Mouse (Mus musculus) forebrain, embryonic 12.5 days (tissue): Measurements from ENCODE around the gene Rac2. TPM values are rescaled to one million over a fixed set of nuclear protein-coding genes. Genes with fewer than 3 reads are reported as not detected.

Experiments
- ATAC-seq: fragments of 200-750 bp; cut with Nextera tagmentation; 2 replicates; pipeline ENCODE4 v1.8.0; 2017; ENCODE audit warnings: moderate TSS enrichment; ENCODE audit not compliant: low FRiP score
- H3K27ac ChIP-seq: fragments of 300-500 bp; sonication (generic); 2 replicates; pipeline ENCODE4 v1.5.1; 2016; ENCODE audit warnings: mild to moderate bottlenecking
- H3K27me3 ChIP-seq: fragments of 300-500 bp; sonication (generic); 2 replicates; pipeline ENCODE4 v1.6.1; 2016; ENCODE audit warnings: mild to moderate bottlenecking
- H3K36me3 ChIP-seq: fragments of 300-500 bp; sonication (generic); replicated peaks from 2 replicates; pipeline ENCODE4 v1.6.1; 2016; ENCODE audit warnings: mild to moderate bottlenecking
- H3K4me1 ChIP-seq: fragments of 300-500 bp; sonication (generic); 2 replicates; pipeline ENCODE4 v1.6.1; 2016
- H3K4me2 ChIP-seq: fragments of 300-500 bp; sonication (generic); 2 replicates; pipeline ENCODE4 v1.6.1; 2016; ENCODE audit warnings: mild to moderate bottlenecking, moderate library complexity
- H3K4me3 ChIP-seq: fragments of 300-500 bp; sonication (generic); replicated peaks from 2 replicates; pipeline ENCODE4 v1.5.1; 2016; ENCODE audit warnings: mild to moderate bottlenecking
- H3K9ac ChIP-seq: fragments of 300-500 bp; sonication (generic); 2 replicates; pipeline ENCODE4 v1.6.1; 2016; ENCODE audit warnings: mild to moderate bottlenecking
- H3K9me3 ChIP-seq: fragments of 300-500 bp; sonication (generic); 2 replicates; pipeline ENCODE4 v1.6.1; 2016
- WGBS: fragments of 180-500 bp; shearing (Covaris S2); methylation state at CpG from one replicate; pipeline ENCODE4 v1.1.7; 2016; 5-methylcytosine and 5-hydroxymethylcytosine counted together
- polyA plus RNA-seq: library from polyadenylated mRNA; unstranded; fragments of >200 nt; fragmentation: Nextera tagmentation; extraction: Ambion mirVana; gene quantifications from 2 replicates; pipeline ENCODE4 v1.2.1, GENCODE M21; 2016

The Rac2 gene
- polyA plus RNA-seq, 1 experiment from 2014 or later = 4.6 TPM

DNA sequence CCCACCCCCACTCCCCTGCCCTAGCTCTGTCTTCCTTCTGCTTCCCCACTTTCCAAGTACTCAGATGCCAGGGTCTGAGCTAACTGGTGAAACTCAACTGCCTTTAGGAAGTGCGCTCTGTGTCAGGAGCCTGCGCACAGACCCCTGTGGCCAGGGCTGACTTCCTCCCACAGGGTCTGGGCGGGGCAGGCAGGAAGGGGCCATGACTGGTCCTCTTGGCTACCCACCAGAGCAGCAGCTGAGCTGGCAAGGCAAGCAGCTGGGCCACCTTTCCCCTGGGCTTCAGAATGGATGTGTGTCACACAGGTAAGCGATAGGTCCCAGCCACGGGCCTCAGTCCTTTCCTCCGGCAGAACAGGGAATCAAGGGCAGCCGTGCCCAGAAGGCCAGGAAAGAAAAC, 24.3 kb upstream of the Rac2 start, which contains the start of gene Cyth4:
Cyth4 (plus strand) TSS at position 134 of the 400 bp plus-strand sequence.
- no peak for ATAC-seq
- no peaks in the 10 kb centered on the region for H3K9me3 ChIP-seq
- H3K4me2 ChIP-seq = no peak within 1 kb of the TSS
- no peaks in the 10 kb centered on the region for H3K4me1 ChIP-seq
- no peak within 1 kb of the TSS for H3K27ac ChIP-seq
- no peak within 1 kb of the TSS for H3K9ac ChIP-seq
- no peaks in the 10 kb centered on the region for H3K27me3 ChIP-seq
- WGBS = 88% methylated on average over 7 of the region's 7 CpGs
- no peak within 1 kb of the TSS for H3K4me3 ChIP-seq
- H3K36me3 ChIP-seq = no peaks in the 10 kb centered on the region

DNA sequence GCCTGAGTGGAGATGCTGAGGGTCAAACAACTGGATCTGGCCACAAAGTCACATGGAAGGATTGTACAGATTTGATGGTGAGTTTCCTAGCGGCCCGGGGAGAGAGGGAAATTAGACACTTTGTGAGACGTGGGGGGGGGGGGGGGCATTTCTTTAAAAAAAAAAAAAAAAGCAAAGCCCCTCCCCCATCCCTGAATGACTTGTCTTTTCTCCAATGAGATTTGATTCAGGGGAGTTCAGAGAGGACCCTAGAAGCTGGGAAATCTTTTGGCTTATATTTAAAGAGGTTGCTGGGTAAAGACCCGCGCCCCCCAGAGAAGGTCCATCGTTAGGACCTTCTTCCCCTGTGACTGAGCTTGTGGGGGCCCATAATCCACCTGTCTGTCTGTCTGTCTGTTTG, 23.9 kb upstream of the Rac2 start:
- H3K4me1 ChIP-seq = no peaks in the 10 kb centered on the region
- no peaks in the 10 kb centered on the region for H3K36me3 ChIP-seq
- H3K9me3 ChIP-seq = no peaks in the 10 kb centered on the region
- H3K27me3 ChIP-seq = no peaks in the 10 kb centered on the region
- WGBS = 78% methylated on average over 5 of the region's 6 CpGs
- ATAC-seq = no peak
- H3K9ac ChIP-seq = no peak overlapping the region
- no peak overlapping the region for H3K27ac ChIP-seq
- H3K4me2 ChIP-seq = no peak overlapping the region
- no peak overlapping the region for H3K4me3 ChIP-seq

DNA sequence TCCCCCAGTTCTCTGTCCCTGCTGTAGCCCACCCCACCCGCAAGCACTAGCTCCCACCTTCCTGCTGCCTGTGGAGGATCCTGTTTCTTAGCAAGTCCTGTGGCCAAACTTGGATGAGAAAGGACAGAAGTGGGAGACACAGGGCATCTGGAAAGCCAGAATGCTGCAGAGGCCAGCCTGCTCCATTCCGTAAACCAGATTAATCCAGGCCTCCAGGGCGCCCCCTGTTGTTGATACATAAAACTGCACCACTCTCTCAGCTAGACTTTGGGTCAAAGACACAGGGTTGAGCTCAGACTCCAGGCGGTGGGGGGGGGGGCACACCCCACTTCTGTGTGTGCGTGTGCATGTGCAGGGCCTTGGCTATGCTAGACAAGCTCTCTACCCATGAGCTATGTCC, 22.9 kb upstream of the Rac2 start:
- H3K9ac ChIP-seq = no peak overlapping the region
- no peaks in the 10 kb centered on the region; the same call in 1 of the 2 replicates for H3K4me1 ChIP-seq
- H3K27me3 ChIP-seq = no peaks in the 10 kb centered on the region
- 71% methylated on average over 5 of the region's 5 CpGs for WGBS
- H3K9me3 ChIP-seq = no peaks in the 10 kb centered on the region
- no peak overlapping the region for H3K4me2 ChIP-seq
- H3K36me3 ChIP-seq = no peaks in the 10 kb centered on the region
- no peak overlapping the region for H3K4me3 ChIP-seq
- no peak overlapping the region for H3K27ac ChIP-seq
- no peak for ATAC-seq

DNA sequence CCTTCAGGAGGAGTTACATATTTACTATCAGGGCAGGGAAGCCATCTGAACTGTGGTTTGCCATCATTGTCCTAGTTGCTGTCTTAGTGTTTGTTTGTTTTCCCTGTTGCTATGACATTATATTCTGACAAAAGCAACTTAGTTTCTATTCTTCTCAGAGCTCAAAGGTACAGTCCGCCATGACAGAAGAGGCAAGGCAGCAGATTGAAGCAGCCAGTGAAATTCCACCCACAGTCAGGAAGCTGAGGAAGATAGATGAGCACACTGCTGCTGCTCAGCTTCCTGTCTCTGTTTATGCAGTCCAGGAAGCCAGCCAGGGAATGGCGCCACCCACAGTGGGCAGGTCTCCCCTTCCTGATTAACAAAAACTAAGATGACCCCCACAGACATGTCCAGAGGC, 22.2 kb upstream of the Rac2 start:
- Histone ChIP-seq H3K4me2 (no peak overlapping the region), H3K4me3 (no peak overlapping the region), H3K9ac (no peak overlapping the region), H3K27ac (no peak overlapping the region), H3K9me3 (no peaks in the 10 kb centered on the region), H3K36me3 (no peaks in the 10 kb centered on the region), H3K27me3 (no peaks in the 10 kb centered on the region), H3K4me1 (no peaks in the 10 kb centered on the region; the same call in 1 of the 2 replicates)
- no peak for ATAC-seq
- WGBS = 94% methylated on average over 2 of the region's 2 CpGs

DNA sequence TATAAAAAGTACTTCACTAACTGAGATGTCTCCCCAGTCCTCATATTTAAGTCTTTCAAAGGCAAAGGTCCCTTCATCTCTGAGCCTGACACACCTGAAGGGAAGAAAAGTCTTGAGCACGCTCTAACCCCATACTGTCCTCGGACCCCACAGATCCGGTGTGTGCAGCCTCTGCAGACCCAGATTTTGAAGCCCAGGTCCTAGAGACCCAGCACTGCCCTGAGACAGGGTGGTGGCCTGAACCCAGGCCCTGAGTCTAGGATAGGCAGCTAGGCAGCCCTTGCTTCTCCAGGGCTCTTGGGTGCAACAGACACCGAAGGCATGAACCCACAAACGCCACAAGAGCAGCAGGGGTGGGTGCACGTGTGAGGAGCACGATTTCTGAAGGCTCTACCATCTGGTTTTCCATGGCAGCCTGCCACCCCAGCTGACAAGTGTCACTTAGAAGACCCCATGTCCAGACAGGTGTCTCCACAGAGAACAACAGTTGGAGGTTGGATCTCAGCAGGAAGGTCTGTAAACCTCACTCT, 21.4 kb upstream of the Rac2 start:
- no peak for ATAC-seq
- Histone ChIP-seq H3K9ac (no peak overlapping the region), H3K4me2 (no peak overlapping the region), H3K36me3 (no peaks in the 10 kb centered on the region), H3K4me1 (no peaks in the 10 kb centered on the region; the same call in 1 of the 2 replicates), H3K27me3 (no peaks in the 10 kb centered on the region), H3K9me3 (no peaks in the 10 kb centered on the region), H3K4me3 (no peak overlapping the region), H3K27ac (no peak overlapping the region)
- 89% methylated on average over 7 of the region's 7 CpGs for WGBS

DNA sequence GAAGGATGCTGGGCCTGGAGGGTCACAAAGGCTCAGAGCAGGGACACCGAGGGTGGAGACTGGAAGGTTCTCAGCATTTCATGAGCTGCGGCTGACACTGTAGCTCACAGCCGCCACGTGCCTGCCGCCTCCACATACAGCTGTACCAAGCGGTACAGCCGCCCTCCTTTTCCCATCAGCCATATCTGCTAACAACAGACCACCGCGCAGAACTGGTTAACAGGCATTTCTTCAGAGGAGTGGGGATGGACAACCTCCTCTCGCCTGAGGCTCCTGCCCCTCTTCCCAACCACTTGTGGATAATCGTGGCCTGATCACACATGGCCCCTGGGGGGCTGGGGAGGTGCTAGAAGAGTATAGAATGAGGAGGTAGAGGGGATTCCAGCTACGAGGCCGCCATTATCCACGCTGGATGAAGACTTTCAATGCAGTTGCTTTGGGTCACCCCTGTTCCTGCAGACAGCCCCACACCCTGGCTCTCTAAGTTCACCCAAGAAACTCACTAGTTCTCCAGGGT, 19.9 kb upstream of the Rac2 start:
- Histone ChIP-seq H3K4me2 (no peak overlapping the region), H3K27me3 (no peaks in the 10 kb centered on the region), H3K27ac (no peak overlapping the region), H3K9ac (no peak overlapping the region), H3K9me3 (no peaks in the 10 kb centered on the region), H3K36me3 (no peaks in the 10 kb centered on the region), H3K4me1 (no peaks in the 10 kb centered on the region; the same call in 1 of the 2 replicates), H3K4me3 (no peak overlapping the region)
- 80% methylated on average over 14 of the region's 14 CpGs for WGBS
- no peak for ATAC-seq

DNA sequence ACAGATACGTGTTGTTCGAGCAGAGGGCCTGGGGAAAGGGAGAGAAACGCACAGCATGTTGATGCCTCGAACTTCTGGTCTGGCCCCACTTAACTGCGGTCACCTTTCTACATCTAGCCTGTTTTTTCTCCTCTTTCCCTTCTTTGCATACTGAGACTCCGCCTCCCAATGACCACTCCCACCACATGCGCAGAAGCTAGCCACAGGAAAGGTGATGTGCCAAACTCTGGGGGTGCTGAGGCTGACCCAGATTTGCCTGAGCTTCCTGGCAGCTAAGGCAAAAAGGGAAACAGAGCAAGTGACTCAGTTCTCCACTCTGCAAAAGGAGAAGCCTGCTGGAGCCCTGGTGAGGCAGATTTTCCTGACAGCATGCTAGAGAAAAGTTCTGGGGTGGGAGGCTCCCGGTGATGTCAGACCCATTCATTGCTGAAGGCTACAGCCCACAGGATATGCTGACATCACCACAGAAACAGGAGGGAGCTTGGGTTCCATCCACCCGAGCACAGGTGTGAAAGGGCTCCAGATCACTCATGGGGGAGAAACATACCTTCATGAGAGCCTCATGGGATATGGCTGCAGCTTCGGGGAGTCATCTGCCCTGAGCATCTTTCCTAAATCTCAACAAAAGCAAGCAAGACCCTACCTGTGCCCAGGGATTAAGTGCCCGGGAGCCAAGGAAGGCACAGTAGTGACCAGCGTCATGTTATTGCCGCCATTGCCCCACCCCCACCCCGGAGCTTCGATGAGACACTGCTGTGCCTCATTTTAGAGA, 19.3 kb upstream of the Rac2 start:
- H3K4me3 ChIP-seq = no peak overlapping the region
- H3K4me1 ChIP-seq = no peaks in the 10 kb centered on the region; the same call in 1 of the 2 replicates
- 70% methylated on average over 15 of the region's 15 CpGs for WGBS
- no peaks in the 10 kb centered on the region for H3K9me3 ChIP-seq
- ATAC-seq = no peak
- H3K27ac ChIP-seq = no peak overlapping the region
- H3K36me3 ChIP-seq = no peaks in the 10 kb centered on the region
- H3K27me3 ChIP-seq = no peaks in the 10 kb centered on the region
- H3K9ac ChIP-seq = no peak overlapping the region
- no peak overlapping the region for H3K4me2 ChIP-seq

DNA sequence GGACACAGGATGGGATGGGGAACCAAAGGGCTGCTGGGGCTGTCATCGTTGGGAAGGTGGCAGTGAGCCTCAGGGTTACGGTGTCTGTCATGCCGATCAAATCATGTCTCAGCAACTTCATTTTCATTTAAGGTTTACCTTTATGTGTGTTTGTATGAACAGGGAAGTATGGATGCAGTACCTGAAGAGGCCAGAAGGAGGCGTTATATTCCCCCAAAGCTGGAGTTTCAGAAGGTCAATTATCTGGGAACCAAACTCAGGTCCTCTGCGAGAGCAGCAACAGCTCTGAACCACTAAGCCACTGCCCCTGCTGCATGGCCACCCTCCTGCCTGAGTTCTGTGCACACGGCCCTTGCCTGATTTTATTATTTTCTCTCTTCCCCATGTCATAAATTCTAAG, 18.2 kb upstream of the Rac2 start:
- ATAC-seq = no peak
- no peak overlapping the region for H3K27ac ChIP-seq
- no peaks in the 10 kb centered on the region for H3K27me3 ChIP-seq
- no peaks in the 10 kb centered on the region; the same call in 1 of the 2 replicates for H3K4me1 ChIP-seq
- no peak overlapping the region for H3K9ac ChIP-seq
- 84% methylated on average over 6 of the region's 6 CpGs for WGBS
- H3K4me3 ChIP-seq = no peak overlapping the region
- no peaks in the 10 kb centered on the region for H3K36me3 ChIP-seq
- no peak overlapping the region for H3K4me2 ChIP-seq
- no peaks in the 10 kb centered on the region for H3K9me3 ChIP-seq

DNA sequence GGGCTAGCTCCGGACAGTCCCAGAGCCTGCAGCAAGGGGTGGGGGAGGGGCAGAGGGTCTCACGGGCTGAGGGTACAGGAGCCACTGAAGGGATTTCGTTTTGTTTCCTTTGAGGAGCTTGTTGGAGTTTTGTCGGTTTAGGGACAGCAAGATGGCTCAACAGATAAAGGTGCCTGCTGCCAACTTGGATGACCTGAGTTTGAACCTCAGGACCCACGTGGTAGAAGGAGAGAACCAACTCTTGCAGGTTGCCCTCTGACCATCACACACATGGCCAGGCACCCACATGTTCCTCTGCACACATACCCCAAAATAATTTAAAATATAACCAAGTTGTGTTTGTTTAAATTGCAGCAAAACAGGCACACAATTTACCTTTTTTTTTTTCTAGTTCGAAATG, 17.4 kb upstream of the Rac2 start:
- Histone ChIP-seq H3K27ac (no peak overlapping the region), H3K4me3 (no peak overlapping the region), H3K27me3 (no peaks in the 10 kb centered on the region), H3K9ac (no peak overlapping the region), H3K36me3 (no peaks in the 10 kb centered on the region), H3K9me3 (0 out of 2 replicates have a peak, but pooled peaks cover under 1% of the 10 kb centered on the region), H3K4me2 (no peak overlapping the region), H3K4me1 (no peaks in the 10 kb centered on the region; the same call in 1 of the 2 replicates)
- WGBS = 82% methylated on average over 6 of the region's 6 CpGs
- ATAC-seq = no peak

DNA sequence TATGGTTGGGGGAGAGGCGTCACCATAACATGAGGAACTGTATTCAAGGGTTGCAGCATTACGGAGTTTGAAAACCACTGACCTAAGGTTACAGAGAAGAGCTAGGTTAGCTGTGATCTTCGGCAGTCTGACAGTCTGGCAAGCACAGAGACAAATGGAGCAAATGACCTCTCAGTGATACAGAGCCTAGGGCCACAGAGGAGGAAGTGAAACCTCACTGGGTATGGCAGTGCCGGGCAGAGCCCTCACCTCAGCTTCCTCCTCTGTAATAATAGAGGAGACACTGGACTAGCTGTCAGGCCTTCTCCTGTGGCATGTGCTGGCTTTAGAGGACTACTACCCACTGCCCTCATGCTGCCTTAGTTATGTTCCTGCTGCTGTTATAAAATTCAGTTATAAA, 16.3 kb upstream of the Rac2 start:
- Histone ChIP-seq H3K9me3 (0 out of 2 replicates have a peak, but pooled peaks cover 5% of the 10 kb centered on the region), H3K27me3 (no peaks in the 10 kb centered on the region), H3K9ac (no peak overlapping the region), H3K4me1 (no peaks in the 10 kb centered on the region; the same call in 1 of the 2 replicates), H3K4me3 (no peak overlapping the region), H3K36me3 (no peaks in the 10 kb centered on the region), H3K27ac (no peak overlapping the region), H3K4me2 (no peak overlapping the region)
- ATAC-seq = no peak
- WGBS = 91% methylated on average over 4 of the region's 4 CpGs

DNA sequence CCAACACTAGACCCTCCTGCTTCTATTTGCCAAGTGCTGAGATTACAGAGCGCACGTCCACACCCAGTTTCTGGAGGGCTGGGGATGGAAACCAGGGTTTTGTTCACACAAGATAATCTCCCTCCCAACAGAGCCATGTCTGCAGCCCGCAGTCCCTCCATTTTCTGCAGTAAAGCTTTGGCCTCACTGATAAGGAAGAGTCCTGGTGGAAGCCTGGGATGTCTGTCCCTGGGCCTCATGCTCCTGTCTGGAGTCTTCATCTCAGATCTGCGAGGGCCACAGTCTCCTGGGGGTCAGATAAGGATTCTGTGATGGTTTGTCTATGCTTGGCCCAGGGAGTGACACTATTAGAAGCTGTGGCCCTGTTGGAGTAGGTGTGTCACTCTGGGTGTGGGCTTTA, 15.5 kb upstream of the Rac2 start:
- H3K4me3 ChIP-seq = no peak overlapping the region
- no peaks in the 10 kb centered on the region for H3K36me3 ChIP-seq
- no peak for ATAC-seq
- no peak overlapping the region for H3K4me2 ChIP-seq
- H3K27ac ChIP-seq = no peak overlapping the region
- no peak overlapping the region for H3K9ac ChIP-seq
- H3K27me3 ChIP-seq = peaks cover 6% of the 10 kb centered on the region
- no peaks in the 10 kb centered on the region; the same call in 1 of the 2 replicates for H3K4me1 ChIP-seq
- 86% methylated on average over 4 of the region's 4 CpGs for WGBS
- 0 out of 2 replicates have a peak, but pooled peaks cover 5% of the 10 kb centered on the region for H3K9me3 ChIP-seq

DNA sequence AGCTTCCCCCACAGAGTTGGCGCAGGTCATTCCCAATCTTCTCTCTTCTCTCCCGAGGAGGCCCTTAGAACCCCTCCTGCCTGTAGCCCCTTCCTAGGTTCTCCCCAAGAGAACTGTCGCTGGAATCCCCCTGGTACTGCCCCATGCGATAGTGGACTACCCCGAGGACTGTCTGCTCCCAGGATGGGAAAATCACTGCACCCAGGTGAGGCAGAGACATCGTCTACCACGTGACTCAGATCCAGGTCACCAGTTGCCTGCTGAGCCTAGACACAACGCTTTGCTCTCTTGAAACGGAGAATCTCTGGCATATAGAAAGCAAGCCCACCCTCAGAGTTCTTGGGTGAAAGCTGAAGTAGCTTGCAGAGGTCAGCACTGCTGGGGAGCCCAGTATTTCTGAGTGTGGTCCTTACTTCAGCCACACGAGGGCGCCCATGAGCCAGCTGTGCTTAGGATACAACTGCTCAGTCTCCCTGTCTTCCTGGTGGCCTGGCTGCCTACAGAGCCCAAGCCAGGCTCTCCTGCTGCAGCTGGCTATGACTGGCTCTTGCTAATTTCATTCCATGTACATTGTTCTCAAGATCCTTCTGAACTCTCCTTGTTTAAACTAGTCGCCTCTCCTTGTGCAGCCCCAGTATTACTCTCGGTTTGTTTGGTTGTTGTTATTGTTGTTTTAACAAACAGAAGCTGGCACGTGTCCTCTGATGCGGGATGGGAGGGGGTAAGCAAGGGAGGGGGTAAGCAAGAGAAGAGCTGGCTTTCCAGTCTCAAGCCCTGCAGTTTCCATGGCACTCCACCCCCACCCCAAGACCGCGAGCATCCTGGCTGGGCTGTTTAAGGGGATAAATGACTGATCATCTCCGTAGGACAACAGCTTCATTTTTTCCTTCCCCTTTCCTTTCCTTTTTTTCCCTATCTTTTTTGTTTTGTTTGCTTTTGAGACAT, 14.7 kb upstream of the Rac2 start:
- peak; percentile 79 for ATAC-seq
- no peak overlapping the region for H3K27ac ChIP-seq
- 51% methylated on average over 18 of the region's 18 CpGs for WGBS
- no peaks in the 10 kb centered on the region; the same call in 1 of the 2 replicates for H3K4me1 ChIP-seq
- H3K4me3 ChIP-seq = no peak overlapping the region
- no peaks in the 10 kb centered on the region for H3K36me3 ChIP-seq
- H3K4me2 ChIP-seq = no peak overlapping the region
- H3K27me3 ChIP-seq = peaks cover 9% of the 10 kb centered on the region
- no peak overlapping the region for H3K9ac ChIP-seq
- H3K9me3 ChIP-seq = 0 out of 2 replicates have a peak, but pooled peaks cover 5% of the 10 kb centered on the region
